Mouse (Mus musculus): ENCODE data around the gene Timeless. TPM values are rescaled to one million over a fixed set of nuclear protein-coding genes. Genes with fewer than 3 reads are reported as not detected.
"Not testable (repeated sequence)": the region's sequence is repeated elsewhere in the genome, so short reads cannot be mapped to it uniquely, and the experiment has no call there.

Timeless gene
- polyA plus RNA-seq, 1 experiment from 2014 or later, result 46.2 TPM

DNA sequence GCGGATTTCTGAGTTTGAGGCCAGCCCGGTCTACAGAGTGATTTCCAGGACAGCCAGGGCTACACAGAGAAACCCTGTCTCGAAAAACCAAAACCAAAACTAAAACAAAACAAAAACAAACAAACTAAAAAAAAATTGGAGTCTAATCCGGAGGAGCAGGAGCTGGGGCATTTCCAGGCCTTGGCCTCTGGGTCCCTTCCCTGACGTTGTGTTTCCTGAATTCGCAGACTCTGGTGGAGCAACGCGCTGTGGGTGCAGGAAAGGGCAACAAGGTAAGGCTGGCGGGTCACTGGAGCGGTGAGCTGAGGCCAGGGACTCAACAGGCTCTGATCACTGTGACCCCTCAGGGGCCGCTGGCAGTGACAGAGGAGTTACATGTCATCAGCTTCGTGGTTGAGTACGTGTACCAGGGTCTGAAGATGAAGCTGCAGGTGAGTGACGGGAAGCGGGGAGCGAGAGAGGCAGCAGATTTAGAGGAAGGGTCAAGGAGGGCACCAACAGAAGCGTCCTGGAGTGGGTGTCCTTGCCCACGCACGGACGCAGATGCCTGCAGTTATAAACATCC is 51.1 kb downstream of the Timeless start:
- Histone ChIP-seq H3K36me3 (peaks cover 74% of the 10 kb centered on the region), H3K9me3 (replicated peaks) (no peaks in the 10 kb centered on the region), H3K4me3 (no peak overlapping the region), H3K4me2 (replicated peaks) (no peak overlapping the region), H3K4me1 (no peaks in the 10 kb centered on the region), H3K27ac (no peak overlapping the region), H3K9ac (no peak overlapping the region), H3K27me3 (no peaks in the 10 kb centered on the region)
- no peak for ATAC-seq (ENCODE audit: low FRiP score)
- 89% methylated on average over 20 of the region's 20 CpGs for WGBS

DNA sequence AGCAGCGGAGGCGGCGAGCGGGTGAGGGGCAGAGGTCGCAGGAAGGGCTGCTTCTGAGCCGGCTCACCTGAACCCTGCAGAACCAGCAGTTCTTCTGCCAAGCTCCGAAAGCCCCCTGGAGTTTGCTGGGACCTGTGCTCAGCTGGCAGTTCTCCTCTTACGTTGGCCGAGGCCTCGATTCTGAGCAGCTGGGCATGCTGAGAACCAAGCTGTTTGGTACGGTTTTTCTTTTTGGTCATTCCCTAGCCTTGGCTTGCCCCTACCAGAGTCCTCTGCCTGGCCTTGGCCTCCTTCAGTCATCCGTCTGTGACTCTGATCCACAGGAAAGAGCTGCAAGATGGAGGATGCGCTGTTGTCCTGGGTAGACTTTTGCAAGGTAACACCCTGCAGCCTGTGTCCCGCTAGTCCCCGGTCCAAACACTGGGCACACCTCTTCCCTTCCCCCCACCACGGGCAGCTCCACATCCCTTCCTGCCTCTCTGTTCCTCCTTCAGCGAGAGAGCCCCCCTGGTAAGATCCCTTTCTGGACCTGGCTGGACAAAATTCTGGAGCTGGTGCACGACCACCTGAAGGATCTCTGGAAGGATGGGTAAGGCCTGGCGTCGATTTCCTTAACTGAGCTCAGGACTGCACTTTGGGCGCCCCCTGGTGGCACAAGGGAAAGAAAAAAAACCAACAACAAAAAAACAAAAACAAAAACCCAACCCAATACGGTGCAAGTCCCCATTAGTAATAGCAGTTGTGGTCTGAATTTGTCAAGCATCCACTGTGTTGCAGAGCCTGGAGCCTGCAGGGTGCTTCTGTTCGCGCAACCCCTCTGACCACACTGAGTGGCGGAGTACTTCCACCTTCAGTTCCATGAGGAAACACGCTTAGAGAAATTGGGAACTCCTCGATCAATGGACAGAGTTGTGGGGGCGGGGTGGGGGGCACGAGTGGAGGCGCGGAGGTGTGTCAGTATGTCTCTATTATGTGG is 52.0 kb downstream of the Timeless start:
- 68% methylated on average over 31 of the region's 31 CpGs for WGBS
- no peaks in the 10 kb centered on the region for H3K27me3 ChIP-seq
- no peak overlapping the region for H3K4me2 ChIP-seq (replicated peaks)
- H3K9ac ChIP-seq, result no peak overlapping the region; the same call in 1 of the 2 replicates
- peaks cover 77% of the 10 kb centered on the region for H3K36me3 ChIP-seq
- no peaks in the 10 kb centered on the region for H3K4me1 ChIP-seq
- H3K4me3 ChIP-seq, result no peak overlapping the region
- peak; percentile 52; the same call in 1 of the 2 replicates for ATAC-seq (ENCODE audit: low FRiP score)
- H3K9me3 ChIP-seq (replicated peaks), result no peaks in the 10 kb centered on the region
- H3K27ac ChIP-seq, result no peak overlapping the region

DNA sequence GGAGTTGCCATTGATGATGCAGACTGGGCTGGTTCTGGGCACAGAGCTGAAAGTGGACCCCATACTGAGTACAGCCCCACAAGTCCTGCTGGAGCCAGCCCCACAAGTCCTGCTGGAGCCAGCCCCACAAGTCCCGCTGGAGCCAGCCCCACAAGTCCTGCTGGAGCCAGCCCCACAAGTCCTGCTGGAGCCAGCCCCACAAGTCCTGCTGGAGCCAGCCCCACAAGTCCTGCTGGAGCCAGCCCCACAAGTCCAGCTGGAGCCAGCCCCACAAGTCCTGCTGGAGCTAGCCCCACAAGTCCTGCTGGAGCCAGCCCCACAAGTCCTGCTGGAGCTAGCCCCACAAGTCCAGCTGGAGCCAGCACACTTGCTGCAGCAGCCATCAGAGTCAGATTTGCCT is 58.7 kb downstream of the Timeless start:
- WGBS, result 88% methylated on average over 1 of the region's 1 CpGs
- not testable (repeated sequence) for H3K9ac ChIP-seq; H3K27me3 ChIP-seq; H3K9me3 ChIP-seq (replicated peaks); ATAC-seq (ENCODE audit: low FRiP score); H3K4me3 ChIP-seq; H3K4me1 ChIP-seq; H3K27ac ChIP-seq; H3K4me2 ChIP-seq (replicated peaks)
- H3K36me3 ChIP-seq, result peaks cover 55% of the 10 kb centered on the region

DNA sequence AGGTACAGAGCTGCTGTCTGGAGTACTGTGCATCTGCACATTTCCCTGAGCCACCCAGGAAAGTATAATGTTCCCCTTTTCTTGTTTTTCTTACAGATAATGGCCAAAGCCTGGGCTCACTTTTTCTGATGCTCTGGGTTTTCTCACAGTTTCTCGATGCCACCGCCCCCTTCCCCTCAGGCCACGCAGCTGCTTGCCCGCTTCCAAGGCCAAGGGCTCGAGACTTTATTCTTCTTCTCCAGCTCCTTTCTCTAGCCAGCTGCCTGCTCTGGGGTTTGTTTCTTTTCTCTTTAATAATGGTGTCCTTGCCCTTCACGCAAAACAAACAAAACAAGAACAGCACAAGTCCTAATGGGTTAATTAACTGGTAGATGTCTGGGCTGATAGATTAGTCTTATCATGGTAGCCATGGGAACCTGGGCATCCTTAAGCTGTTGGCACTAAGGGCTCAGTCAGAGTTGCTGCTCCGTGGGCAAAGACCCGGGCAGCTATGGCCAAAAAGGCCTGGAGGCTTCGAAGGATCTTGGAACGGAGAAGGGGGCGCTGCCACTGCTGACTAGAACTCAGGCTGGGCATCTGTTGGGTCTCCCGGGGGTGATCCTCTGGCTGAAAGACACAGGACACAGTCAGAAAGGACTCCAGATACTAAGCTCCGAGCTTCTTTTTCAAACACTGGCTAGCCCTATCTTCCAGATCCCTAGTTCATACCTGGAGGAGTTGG is 64.7 kb downstream of the Timeless start:
- no peak overlapping the region for H3K9ac ChIP-seq
- no peak overlapping the region for H3K4me3 ChIP-seq
- H3K4me2 ChIP-seq (replicated peaks), result no peak overlapping the region
- no peak overlapping the region for H3K27ac ChIP-seq
- no peak for ATAC-seq (ENCODE audit: low FRiP score)
- H3K36me3 ChIP-seq, result peaks cover 14% of the 10 kb centered on the region
- H3K4me1 ChIP-seq, result peaks cover 3% of the 10 kb centered on the region; the same call in 1 of the 2 replicates
- whole genome bisulfite sequencing, result 69% methylated on average over 13 of the region's 13 CpGs
- no peaks in the 10 kb centered on the region for H3K9me3 ChIP-seq (replicated peaks)
- peaks cover 3% of the 10 kb centered on the region; the same call in 1 of the 2 replicates for H3K27me3 ChIP-seq

DNA sequence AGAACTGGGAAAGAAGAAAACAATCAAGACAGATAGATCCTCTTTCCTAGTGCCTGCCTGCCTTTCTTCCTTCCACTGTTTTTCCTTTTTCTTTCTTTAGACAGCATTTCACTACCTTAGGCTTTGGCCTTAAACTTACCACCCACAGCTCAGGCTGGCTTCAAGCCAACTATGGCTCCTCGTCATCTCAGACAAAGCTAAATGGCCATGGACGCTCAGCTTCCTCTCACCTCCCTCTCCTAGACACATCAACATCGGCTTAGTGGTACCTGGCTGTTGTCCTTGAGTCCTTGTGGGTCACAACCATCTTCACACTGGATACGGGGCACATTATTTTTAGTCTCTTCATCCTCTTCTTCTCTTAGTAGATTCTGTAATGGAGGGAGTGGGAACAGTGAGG is 65.4 kb downstream of the Timeless start:
- no peaks in the 10 kb centered on the region for H3K9me3 ChIP-seq (replicated peaks)
- H3K4me1 ChIP-seq, result peaks cover 5% of the 10 kb centered on the region
- no peak overlapping the region for H3K9ac ChIP-seq
- WGBS, result 75% methylated on average over 4 of the region's 4 CpGs
- H3K27ac ChIP-seq, result no peak overlapping the region
- peaks cover 9% of the 10 kb centered on the region; the same call in 1 of the 2 replicates for H3K36me3 ChIP-seq
- no peak overlapping the region for H3K4me2 ChIP-seq (replicated peaks)
- no peak overlapping the region for H3K4me3 ChIP-seq
- no peak for ATAC-seq (ENCODE audit: low FRiP score)
- H3K27me3 ChIP-seq, result peaks cover 3% of the 10 kb centered on the region; the same call in 1 of the 2 replicates

DNA sequence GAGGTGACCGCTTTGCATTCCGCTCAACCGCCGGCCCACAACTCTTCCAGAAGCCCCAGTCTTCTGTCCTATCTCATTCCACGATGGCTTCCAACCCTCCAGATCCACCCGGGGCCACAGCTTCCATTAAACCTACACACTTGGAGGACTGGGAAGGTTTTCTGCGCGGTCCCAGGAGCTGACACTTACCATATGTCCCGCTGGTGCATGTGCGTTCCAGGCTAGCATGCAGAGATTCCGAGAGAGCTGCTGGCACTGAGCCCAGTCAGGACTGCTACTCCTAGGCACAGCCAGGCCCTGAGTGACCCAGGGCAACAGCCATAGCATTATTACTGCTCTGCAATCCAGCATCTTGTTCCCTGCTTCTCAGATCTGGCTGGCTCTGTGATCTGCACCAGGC is 65.8 kb downstream of the Timeless start:
- no peak overlapping the region for H3K9ac ChIP-seq
- peaks cover 3% of the 10 kb centered on the region; the same call in 1 of the 2 replicates for H3K27me3 ChIP-seq
- no peak overlapping the region for H3K27ac ChIP-seq
- H3K4me1 ChIP-seq, result peaks cover 9% of the 10 kb centered on the region
- no peak overlapping the region for H3K4me2 ChIP-seq (replicated peaks)
- peaks cover 5% of the 10 kb centered on the region; the same call in 1 of the 2 replicates for H3K36me3 ChIP-seq
- WGBS, result 87% methylated on average over 11 of the region's 11 CpGs
- no peak for ATAC-seq (ENCODE audit: low FRiP score)
- no peak overlapping the region for H3K4me3 ChIP-seq
- no peaks in the 10 kb centered on the region for H3K9me3 ChIP-seq (replicated peaks)

DNA sequence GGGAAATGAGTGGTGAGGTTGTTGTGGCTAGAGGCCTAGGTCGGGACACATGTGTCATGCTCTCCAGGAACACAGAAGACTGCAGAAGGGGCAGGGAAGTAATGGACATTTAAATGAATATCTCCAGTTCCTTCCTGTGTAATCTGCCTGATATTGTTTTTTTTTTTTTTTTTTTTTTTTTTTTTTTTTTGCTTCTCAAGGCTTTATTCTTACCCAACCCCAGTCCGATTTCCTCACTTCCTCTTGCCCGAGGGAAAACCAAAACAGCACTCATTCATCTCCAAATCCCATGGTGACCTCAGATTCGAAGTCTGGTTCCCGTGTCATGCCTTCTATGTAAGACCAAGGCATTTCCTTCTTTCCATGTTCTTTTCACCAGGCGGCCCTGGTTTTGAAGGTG is 66.4 kb downstream of the Timeless start:
- no peak for ATAC-seq (ENCODE audit: low FRiP score)
- Histone ChIP-seq H3K4me3 (no peak overlapping the region), H3K27me3 (peaks cover 3% of the 10 kb centered on the region; the same call in 1 of the 2 replicates), H3K4me2 (replicated peaks) (no peak overlapping the region), H3K36me3 (no peaks in the 10 kb centered on the region), H3K4me1 (peaks cover 9% of the 10 kb centered on the region), H3K9me3 (replicated peaks) (no peaks in the 10 kb centered on the region), H3K27ac (no peak overlapping the region), H3K9ac (no peak overlapping the region)
- 77% methylated on average over 6 of the region's 6 CpGs for WGBS

DNA sequence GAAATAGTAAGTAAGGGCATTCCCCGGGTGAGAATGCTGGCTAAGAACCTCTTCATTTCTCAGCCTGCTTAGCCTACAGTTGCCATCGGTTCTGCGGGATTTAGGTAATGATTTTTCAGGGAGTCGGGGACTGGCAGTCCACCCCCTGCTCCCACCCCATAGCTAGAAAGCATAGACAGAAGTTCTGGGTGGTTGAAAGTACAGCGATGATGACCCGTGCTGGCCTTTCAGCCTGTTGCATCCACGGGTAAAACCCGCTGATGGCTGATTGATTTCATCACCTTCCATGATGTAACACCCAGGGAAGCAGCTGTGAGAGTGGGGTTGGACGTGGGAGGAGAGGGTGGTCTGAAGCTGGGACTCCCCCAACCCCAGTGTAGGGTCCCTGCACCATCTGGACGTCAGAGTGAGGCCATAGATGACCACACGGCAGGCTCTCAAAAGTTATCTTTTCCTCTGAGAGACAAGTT is 66.9 kb downstream of the Timeless start, which contains the start of gene Il23a:
Il23a (minus strand) TSS at position 51 of the 470 bp plus-strand sequence.
- H3K9ac ChIP-seq, result no peak within 1 kb of the TSS
- WGBS, result 83% methylated on average over 11 of the region's 11 CpGs
- H3K4me2 ChIP-seq (replicated peaks), result no peak within 1 kb of the TSS

DNA sequence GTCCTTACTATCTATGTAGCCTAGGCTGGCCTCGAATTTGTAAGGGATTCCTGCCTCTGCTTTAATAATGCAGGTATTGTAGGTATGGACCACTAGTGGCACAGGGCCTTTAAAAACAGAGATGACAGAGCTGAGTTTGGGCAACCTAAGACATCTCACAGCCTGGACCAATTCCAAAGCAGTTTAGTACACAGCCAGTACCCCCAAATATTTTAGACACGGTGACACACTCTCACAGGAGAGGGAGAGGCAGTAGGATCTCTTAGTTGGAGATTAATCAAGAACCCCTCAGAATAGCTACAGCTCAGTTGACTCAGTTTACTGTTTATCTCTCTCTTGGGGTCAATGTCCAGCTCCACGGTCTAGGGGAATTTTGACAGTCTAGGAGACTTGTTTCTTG is 70.5 kb downstream of the Timeless start:
- H3K4me1 ChIP-seq, result peaks cover 16% of the 10 kb centered on the region
- peak overlapping the region; percentile 86 for H3K9ac ChIP-seq
- no peaks in the 10 kb centered on the region for H3K36me3 ChIP-seq
- ATAC-seq (ENCODE audit: low FRiP score), result no peak
- peak overlapping the region; percentile 66 for H3K4me2 ChIP-seq (replicated peaks)
- H3K27ac ChIP-seq, result peak overlapping the region; percentile 97
- 36% methylated on average over 3 of the region's 3 CpGs for WGBS
- peaks cover 3% of the 10 kb centered on the region; the same call in 1 of the 2 replicates for H3K27me3 ChIP-seq
- peak overlapping the region; percentile 56 for H3K4me3 ChIP-seq
- no peaks in the 10 kb centered on the region for H3K9me3 ChIP-seq (replicated peaks)

More for the DNA sequence above, 66.9 kb downstream of the Timeless start, which contains the start of gene Il23a:
- H3K4me3 ChIP-seq, result no peak within 1 kb of the TSS
- ATAC-seq (ENCODE audit: low FRiP score), result no peak
- H3K4me1 ChIP-seq, result peaks cover 9% of the 10 kb centered on the region
- no peaks in the 10 kb centered on the region for H3K36me3 ChIP-seq
- H3K9me3 ChIP-seq (replicated peaks), result no peaks in the 10 kb centered on the region
- H3K27me3 ChIP-seq, result peaks cover 3% of the 10 kb centered on the region; the same call in 1 of the 2 replicates
- H3K27ac ChIP-seq, result no peak within 1 kb of the TSS

Measured in hindbrain, embryonic 12.5 days (tissue).